Mouse (Mus musculus): Measurements from ENCODE around the gene Dhx9.

DNA sequence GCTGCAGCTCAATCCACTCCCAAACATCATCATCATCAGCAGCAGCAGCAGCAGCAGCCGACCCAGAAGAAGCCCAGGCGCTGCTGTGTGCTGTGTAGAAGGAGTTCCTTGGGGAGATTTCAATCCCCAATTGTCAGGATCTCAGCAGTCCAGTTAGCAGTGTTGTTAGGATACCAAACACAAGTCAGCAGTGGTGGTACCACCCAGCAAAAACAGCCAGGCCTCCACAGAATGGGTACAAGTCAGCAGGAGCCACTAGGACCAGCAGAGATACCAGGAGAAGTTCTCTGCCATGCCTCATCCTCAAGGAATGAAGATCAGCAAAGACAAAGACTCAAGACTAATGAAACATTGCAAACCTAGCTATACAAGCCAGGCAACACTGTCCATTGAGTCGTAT is 45.8 kb downstream of the Dhx9 start:
- no peak for TF ChIP-seq POLR2A (IDR thresholded peaks at IDR 0.05; ENCODE audit: extremely low read depth, insufficient read depth, low read length)
- TF ChIP-seq CTCF (IDR thresholded peaks at IDR 0.05; ENCODE audit: low read depth, low read length) = no peak

All from liver, adult 2 months (tissue).